Mouse (Mus musculus) adrenal gland, postnatal 25 days (tissue): Measurements from ENCODE around the gene Fanci. TPM values are rescaled to one million over a fixed set of nuclear protein-coding genes. Genes with fewer than 3 reads are reported as not detected.

Experiments
- DNase-seq: peaks from one replicate; pipeline ENCODE4 v3.0.0; 2021; ENCODE audit warnings: mixed read lengths
- total RNA-seq: library from RNA; stranded (reverse); gene quantifications from 2 replicates; pipeline ENCODE4 v1.2.3, GENCODE M21; 2021

Fanci gene
- total RNA-seq, 1 experiment from 2014 or later, result 1.2 TPM

DNA sequence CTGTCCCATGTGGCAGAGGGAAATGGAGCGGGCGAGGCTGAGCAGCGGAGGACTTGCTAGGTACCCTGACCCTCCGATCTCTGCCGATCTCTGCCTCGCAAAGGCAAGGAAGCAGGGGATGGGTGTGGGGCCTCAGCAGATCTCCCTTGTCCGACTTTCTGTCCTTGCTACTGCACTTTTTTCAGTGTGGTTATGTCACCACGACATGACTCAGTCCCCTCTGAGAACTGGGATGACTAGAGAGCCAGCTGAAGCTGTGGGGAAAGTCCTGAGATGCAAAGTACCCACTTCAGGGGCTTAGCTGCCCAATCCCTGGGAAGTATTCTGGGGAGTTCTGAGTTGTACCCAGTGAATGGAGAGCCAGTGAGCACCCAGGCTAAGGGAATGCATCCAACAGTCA, 4.6 kb upstream of the Fanci start:
- no peak for DNase-seq

DNA sequence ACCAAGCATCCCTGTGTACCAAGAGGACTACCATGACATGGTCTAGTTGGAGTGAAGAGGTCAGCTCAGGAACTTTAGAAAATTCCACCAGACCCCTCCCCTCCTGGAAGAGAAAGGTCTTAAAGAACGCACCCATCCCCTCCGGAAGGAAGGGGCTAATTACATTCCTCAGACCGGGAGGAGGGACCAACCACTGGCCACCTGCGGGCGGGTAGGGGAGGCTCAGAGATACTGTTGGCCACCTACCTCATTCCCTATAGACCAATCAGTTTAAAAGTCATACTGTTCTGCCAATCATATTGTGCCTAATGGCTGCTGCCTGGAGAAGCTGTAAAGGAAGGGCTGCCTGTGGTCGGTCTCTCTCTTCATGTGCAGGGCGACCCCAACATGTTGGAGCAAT, 3.7 kb upstream of the Fanci start:
- no peak for DNase-seq

DNA sequence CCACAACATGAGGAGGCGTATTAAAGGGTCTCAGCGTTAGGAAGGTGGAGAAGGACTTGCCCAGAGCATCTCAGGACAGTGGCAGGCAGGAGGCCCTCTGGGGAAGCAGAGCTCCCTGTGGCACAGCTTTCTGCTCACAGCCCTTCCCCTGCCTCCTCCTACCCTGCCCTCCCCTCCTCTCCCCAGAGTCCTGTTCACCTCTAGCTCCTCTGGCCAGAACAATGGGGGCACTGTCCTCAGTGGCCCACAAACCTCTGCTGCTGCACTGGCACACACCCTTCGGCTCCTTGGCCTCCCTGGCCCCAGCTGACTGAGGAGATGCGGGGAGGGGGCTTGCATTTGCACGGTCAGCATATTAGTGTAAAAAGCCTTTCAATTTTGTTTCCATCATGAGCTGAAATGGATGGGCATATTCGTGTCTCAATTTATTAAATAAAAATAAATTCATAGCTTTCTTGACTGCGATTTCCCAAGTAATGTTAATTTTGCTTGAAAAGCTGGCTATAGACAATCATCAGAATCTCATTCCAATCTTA, 3.0 kb upstream of the Fanci start:
- DNase-seq, result no peak

DNA sequence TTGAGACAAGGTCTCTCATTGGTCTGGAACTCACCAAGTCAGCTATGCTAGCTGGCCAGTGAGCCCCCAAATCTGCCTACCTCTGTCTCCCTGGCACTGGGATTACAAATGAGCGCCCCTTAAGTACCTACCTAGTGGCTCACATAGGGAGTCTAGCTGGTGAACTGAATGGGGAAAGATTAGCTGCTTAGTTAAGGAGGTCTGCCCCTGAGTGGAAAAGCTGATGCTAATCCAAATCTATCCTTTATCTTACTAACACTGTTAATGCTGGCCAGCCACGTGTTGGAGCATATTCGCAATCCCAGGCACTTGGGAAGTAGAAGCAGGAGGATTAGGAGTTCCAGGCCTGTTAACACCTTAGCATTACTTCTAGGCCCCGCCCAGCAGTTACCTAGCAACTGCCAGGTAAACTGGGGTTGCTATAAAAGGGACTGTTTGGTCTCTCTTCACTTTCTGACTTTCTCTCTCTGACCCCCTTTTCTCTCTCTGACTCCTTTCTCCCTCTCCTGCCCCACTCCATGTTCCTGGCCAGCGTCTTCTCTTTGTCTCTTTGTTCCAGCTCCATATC, 1.5 kb upstream of the Fanci start:
- DNase-seq, result no peak

DNA sequence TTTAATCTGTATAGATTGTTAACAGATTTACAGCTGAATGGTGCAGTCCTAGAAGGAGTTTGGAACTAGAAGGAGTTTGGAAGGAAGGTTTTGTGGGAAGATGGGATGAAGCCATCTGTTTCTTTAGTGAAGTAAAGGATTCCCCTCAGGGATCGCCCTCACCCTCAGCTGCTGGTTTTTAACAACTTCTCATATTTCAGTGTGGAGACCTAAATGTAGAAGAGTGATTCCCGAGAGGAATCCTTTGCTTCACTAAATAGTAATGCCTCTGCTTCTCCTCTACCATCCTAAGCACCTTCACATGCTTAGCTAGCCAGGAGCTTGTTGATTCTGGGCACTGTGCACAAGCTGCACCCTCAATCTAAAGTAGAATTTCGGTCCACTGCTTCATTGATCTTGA, 258 bp upstream of the Fanci start:
- no peak for DNase-seq

DNA sequence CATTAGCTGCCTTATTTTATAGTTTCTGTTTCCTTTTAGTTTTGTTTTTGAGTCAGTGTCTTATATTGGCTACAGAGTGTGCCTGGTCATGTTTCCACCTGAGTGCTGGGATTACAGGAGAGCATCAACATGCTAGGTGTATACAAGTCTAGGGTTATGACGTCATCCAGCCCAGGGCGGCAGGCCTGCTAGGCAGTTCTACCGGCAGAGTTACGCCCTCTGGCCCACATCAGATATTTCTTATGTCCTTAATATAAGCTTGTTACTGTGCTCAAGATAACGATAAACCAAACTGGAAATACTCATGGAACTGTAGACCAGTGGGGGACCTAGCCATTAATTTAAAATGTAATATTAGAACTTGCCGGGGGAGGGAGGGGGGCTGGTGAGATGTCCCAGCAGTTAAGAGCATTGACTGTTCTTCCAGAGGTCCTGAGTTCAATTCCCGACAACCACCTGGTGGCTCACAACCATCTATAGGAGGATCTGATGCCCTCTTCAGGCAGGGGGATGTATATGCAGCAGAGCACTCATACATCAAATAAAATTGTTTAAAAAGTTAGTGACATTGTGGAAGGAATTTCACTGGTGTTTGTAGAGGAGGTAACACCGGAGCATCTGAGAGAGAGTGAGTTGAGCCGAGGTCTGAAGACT, 1.3 kb downstream of the Fanci start:
- no peak for DNase-seq

DNA sequence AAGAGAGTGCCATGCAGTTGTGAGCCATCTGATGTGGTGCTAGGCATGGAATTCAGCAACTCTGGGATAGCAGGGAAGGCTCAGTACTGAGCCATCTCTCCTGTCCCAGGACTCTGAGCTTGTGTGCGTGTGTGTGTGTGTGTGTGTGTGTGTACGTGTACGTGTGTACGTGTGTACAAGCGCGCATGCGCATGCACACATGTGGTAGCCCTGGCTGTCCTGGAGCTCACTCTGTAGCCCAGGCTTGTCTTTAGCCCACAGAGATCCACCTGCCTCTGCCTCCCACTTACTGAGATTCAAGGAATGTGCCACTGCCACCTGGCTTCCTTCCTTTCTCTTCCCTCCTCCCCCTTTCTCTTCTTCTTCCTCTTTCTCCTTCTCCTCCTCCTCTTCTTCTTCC, 2.2 kb downstream of the Fanci start:
- DNase-seq, result no peak

DNA sequence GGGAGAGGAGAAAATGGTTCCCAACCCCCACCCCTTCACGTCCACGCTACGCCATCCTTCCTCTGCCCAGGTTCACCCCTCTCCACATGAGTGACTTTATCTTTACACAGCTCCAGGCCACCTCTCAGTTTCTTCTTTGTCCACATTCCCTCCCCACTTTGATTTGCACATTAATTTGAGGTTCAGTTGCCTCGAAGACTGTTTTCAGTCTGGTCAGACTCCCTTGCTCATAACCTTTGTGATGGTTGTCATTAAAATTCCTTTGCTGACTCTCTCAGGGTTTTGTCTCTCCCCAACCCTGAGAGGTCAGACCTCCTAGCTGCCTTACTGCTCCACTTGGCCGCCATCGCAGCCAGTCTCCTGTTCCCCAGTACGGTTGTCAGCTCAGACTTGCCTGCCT, 2.9 kb downstream of the Fanci start:
- DNase-seq, result no peak

DNA sequence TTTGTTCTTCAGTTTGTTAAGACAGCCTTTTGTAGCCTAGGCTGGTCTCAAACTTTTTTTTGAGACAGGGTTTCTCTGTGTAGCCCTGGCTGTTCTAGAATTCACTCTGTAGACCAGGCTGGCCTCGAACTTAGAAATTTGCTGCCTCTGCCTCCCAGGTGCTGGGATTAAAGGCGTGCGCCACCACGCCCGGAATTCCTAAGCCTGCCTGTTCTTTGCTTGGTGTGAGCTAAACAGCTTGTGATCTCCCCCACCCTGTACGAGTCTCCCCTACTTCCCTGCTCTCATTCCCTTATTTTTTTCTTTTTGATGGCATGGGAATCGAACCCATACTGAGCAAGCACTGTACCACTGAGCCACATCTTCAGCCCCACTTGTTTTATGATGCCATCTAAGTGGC, 3.5 kb downstream of the Fanci start:
- DNase-seq, result no peak

DNA sequence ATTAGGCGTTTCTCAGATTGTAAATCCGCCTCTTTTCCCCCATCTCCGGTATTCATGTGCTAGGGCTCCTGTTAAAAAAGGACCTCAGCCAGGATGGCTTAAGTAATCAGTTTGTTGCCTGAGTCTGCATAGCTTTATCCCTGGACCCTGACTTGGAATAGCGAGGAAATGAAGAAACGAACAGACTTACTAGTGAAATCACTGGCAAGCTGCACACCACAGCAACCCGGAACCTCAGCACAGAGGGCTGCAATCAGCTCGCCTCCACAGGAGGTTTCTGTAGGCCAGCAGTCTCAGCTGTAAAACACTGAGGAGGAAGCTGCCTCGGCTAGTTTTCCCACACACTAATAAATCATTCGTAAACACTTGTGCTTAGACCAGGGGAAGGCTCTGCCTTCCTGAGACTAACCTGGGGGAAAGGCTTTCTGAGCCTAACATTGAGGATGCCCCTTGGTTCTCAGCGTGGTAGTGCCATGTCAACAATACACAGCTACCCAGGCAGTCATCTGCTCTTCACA, 5.8 kb downstream of the Fanci start:
- no peak for DNase-seq

DNA sequence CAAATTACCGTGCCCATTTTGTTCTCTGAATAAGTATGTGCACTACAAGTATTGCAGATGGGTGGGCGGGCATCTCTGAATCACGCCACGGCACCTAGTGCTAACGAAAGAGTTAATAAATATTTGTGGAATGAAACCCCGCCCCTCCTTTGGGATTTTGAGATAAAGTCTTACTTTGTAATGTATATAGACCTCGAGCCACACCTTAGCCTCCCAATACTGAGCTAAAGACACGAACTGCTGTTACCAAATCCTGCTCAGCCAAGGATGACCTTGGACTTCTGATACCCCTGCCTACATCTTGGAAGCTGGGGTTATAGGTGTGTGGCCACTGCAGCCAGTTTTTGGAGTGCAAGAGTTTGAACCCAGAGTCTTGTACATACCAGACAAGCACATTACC, 6.7 kb downstream of the Fanci start:
- no peak for DNase-seq

DNA sequence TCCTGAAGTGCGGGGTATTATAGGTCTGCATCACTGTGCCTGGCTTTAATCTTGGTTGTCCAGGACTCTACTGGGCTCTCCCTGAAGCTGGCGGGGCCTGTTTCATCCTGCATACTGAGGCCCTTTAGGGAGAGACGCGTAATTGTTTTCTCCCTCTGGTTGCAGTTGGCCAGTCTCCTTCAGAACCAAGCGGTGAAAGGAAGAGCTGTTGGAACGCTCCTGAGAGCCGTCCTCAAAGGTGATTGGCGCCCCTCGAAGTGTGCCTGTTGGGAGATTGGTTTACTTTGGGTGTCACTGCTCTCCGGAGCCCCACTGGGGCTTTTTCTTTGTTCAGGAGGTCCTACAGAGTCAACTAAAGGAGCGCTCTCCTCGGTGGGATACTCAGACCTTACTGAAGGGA, 7.2 kb downstream of the Fanci start:
- DNase-seq, result no peak

DNA sequence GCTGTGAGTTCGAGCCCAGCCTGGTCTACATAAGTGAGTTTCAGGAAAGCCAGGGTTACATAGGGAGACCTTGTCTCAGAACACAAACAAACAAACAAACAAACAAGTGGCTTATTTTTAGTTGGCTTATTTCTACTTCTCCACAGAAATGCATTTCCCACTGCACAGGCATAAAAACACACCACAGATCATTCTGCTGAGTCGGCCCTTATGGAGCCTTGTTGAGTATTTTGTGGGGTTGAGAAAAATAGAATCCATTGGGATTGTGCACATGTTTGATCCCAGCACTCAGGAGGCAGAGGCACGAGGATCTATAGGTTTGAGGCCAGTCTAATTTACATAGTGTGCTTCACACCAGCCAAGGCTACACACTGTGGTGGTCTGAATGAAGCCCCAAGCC, 8.6 kb downstream of the Fanci start:
- DNase-seq, result no peak

DNA sequence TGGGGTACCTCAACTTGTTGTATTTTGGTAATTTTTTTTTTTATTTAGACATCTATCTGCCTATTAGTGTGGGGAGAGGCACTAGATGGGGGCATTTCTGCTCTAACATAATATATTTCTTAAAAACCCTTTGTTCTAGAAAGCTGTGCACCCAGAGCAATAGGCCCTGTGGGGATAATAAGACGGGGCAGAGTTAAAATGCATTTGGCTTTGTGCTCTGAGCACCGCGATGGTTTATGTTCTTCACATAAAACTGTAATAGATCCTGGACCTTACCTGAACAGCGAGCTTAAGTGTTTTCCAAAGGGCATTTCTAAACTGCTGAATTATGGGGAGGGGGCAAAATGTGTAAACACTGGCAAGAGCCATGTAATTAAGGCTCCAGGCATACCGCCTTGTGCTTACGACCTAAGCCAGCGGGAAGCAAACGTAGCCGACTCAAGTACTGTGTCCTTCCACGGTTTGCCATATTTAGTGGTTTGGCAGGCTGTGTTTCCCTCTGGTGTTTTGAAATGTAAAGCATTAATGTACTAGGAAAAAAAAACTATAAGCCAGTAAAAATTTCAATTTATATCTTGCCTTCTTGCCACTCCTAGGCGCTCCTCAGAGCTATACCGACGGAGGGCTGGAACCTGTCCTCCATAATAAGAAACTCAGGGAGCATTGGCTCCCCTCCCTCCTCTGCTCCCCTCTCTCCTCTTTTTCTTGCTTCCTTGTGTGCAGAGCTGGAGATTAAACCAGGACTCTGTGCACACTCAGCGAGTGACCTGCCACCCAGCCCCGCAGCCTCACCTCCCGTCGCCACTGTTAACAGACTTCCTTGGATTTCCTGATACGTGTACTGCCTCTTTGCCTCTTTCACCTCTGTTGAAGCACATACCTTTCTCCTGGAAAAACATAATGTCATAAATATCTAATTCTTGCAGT, 23.0 kb downstream of the Fanci start:
- no peak for DNase-seq

DNA sequence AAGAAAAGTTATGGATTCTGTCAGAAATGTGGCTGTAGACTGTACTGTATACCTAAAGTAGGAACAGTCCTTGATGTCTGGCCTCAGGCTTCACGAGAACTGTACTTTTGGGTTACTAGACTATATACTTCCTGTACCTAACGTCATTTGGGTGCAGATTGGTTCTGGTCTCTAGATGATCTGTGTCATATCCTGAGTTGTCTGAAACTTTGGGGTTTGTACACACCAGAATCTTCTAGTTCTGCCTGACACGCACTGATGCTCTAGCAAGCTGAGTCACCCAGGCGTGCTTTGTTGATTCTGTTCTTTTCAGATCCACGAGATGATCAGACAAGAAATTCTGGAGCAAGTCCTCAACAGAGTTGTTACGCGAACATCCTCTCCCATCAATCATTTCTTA, 28.2 kb downstream of the Fanci start:
- DNase-seq, result no peak

DNA sequence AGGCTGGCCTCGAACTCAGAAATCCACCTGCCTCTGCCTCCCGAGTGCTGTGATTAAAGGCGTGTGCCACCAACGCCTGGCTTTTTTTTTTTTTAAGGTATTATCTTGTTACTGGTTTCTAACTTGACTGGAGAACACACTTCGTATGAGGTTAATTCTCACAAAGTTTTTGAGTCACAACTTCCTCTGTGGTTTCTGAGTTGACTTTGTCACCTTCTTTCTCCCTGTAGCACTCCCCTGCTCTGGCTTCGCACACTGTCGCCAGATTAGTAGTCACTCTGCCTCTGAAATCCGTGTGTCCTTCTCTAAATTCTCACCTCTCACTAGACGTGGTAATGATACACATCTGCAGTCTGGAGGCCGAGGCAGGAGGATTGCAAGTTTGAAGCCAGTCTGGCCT, 31.1 kb downstream of the Fanci start:
- no peak for DNase-seq

DNA sequence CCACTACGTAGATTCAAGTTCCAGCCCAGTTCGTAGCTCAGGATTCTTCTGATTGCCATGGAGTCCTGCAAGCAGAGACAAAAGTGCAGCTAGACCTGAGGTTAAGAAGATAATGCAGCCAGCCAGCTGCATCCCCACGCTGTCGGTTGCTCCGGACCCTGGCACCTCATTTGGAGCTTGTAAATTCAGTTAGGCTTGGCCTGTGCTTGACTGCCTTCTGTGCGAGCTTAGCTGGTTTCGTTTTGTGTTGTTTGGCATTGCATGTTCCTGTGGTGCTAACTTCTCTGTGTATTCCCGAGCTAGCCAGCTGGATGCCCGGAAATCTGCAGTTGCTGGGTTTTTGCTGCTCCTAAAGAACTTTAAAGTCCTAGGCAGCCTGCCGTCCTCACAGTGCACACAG, 34.1 kb downstream of the Fanci start:
- DNase-seq, result no peak

DNA sequence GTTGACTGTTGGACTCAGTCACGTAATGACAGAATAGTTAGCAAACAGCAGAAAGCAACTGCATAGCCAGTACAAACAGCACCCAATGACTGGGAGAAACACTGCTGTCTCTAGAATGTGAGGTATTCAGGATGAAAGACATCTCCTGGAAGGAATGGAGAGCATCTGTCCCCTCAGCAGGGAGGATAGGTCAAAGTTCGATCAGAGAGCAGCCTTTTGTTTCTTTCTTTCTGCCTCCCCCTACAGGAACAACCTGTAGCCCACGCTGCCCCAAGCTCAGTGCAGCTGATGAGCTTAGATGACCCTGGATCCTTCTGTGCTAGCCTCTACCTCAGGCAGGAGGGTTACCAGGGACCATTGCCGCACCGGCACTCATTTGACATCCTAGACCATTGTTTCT, 36.5 kb downstream of the Fanci start:
- no peak for DNase-seq

DNA sequence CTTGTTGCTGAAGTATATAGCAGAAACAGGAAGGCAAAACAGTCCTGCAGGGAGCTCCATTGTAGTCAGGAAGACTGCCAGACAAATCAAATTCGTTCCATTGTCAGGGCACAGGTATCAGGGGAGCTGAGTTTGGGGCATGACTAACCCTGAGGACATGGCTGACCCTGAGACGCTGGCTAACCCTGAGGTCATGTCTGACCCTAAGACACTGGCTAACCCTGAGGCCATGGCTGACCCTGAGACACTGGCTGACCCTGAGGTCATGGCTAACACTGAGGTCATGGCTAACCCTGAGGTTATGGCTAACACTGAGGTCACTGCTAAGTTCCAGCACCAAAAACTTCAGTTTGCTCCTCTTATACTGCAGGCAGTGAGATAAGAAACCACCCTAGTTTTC, 48.3 kb downstream of the Fanci start:
- no peak for DNase-seq

DNA sequence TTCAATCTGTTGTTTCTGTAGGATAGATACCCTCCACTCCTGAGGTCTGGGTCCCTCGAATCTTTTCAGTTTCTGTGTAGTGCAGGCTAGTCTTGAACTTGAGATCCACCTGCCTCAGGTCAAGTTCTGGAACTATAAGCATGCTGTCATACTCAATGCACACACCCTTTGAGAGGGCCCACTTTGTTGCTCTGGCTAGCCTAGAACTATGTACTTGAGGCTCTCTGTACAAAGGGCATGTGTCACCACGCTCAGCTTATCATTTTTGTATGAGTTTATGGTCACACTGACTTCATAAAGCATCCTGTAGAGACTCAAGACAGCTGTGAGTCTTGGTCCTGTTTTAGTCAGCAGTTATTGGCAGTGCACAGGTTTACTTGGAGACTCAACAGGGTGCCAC, 55.3 kb downstream of the Fanci start:
- DNase-seq, result no peak

DNA sequence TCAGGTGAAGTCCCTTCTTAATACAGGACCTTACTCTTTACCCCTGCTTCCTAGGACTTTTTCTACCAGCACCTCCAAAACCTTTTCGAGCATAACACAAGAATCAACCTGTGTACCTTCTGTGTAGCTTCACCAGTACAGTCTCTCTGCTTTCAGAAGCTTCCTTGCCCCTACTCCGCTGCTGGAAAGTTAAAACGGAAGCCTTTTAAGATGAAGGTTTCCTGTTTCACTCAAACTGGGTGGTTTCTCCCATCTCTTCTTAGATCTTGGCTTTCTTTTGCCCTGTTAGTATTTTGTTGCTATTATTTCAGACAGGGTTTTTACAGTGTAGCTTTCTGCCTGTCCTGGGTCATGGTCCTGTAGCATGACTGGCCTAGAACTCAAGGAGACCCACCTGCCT, 55.8 kb downstream of the Fanci start:
- no peak for DNase-seq

DNA sequence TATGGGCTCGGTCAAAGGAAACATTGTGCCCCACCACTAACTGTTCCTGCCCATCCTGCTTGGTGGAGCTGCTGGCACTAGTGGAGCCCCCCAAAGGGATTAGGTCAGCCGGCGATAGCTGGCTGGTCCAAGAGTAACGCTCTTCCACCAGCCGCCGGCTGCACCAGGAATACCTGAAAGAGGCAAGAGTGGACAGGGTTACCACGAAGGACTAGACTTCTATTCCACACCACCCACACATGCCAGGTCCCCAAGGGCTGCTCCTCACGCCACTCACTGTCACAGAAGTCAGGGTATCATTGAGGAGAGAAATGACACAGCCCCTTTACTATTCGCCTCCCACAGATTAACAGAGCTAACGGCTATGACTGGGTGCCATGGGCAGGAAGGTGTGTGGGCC, 70.0 kb downstream of the Fanci start:
- DNase-seq, result no peak

DNA sequence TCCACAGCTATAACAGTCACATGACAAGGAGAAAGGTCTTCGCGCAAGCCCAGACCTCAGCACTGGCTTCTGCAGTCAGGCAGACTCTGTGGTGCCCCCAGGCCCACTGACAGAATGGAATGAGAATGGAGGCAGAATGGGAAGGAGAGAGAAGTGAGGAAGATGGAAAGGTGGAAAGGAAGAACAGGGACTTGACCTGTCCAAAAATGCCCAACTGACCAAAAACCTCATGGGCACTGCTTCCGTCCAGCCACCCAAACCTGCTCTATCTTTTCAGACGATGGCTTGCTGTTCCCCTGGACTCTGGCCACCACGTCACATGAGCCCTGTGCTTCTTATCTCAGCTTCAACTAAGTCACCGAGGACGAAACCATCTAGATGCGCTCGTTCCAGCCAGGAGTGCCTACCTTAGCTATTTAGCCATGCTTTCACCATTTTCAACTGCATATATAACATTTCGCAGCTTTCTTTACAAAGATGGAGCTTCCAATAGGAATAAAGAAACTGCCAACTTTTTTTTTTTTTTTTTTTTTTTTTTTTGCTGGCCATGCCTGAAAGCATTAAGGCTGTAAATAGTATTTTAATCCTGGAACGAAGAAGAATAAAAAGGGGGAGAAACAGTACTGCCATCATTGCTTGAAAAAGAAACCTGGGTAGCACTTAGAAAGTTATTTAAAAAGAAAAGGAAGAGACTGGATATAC, 71.8 kb downstream of the Fanci start:
- DNase-seq, result no peak
